Mouse (Mus musculus): ENCODE data around the gene Fezf2.

- TF ChIP-seq CTCF (IDR thresholded peaks at IDR 0.05; ENCODE audit: extremely low read depth, insufficient read depth, low read length) (no peak), POLR2A (IDR thresholded peaks at IDR 0.05; ENCODE audit: extremely low read depth, insufficient read depth, low read length) (no peak)
Observed at GRCm38 (mm10) chr14:12345241-12345921, 2.6 kb downstream of the Fezf2 start.
